Mouse (Mus musculus): ENCODE data around the gene Sntg2. TPM values are rescaled to one million over a fixed set of nuclear protein-coding genes. Genes with fewer than 3 reads are reported as not detected.

Sntg2 gene
- polyA plus RNA-seq, 1 experiment from 2014 or later: 1.5 TPM

GRCm38 (mm10) chr12:30240891-30241290 lies 132.3 kb downstream of the Sntg2 start:
- no peaks in the 10 kb centered on the region; the same call in 1 of the 2 replicates for H3K27me3 ChIP-seq
- no peaks in the 10 kb centered on the region for H3K4me1 ChIP-seq
- 77% methylated on average over 3 of the region's 3 CpGs for WGBS
- no peak overlapping the region for H3K9ac ChIP-seq
- no peak overlapping the region for H3K4me2 ChIP-seq
- no peak for ATAC-seq (ENCODE audit: insufficient number of reproducible peaks, insufficient read depth, low FRiP score, low TSS enrichment, low read depth)
- H3K9me3 ChIP-seq: no peaks in the 10 kb centered on the region
- H3K4me3 ChIP-seq: no peak overlapping the region
- H3K27ac ChIP-seq: no peak overlapping the region
- no peaks in the 10 kb centered on the region for H3K36me3 ChIP-seq

- H3K36me3 ChIP-seq: no peaks in the 10 kb centered on the region
- no peak overlapping the region for H3K4me2 ChIP-seq
- H3K27ac ChIP-seq: no peak overlapping the region
- no peaks in the 10 kb centered on the region for H3K9me3 ChIP-seq
- no peaks in the 10 kb centered on the region for H3K4me1 ChIP-seq
- ATAC-seq (ENCODE audit: insufficient number of reproducible peaks, insufficient read depth, low FRiP score, low TSS enrichment, low read depth): no peak
- no peak overlapping the region for H3K9ac ChIP-seq
- no peaks in the 10 kb centered on the region; the same call in 1 of the 2 replicates for H3K27me3 ChIP-seq
- WGBS: 56% methylated on average over 2 of the region's 2 CpGs
- no peak overlapping the region for H3K4me3 ChIP-seq
These were observed 138.2 kb downstream of the Sntg2 start for GRCm38 (mm10) chr12:30234940-30235339.

GRCm38 (mm10) chr12:30228004-30228403 lies 145.2 kb downstream of the Sntg2 start:
- no peak for ATAC-seq (ENCODE audit: insufficient number of reproducible peaks, insufficient read depth, low FRiP score, low TSS enrichment, low read depth)
- no peak overlapping the region for H3K9ac ChIP-seq
- H3K36me3 ChIP-seq: no peaks in the 10 kb centered on the region
- H3K27ac ChIP-seq: no peak overlapping the region
- no peaks in the 10 kb centered on the region; the same call in 1 of the 2 replicates for H3K27me3 ChIP-seq
- H3K4me3 ChIP-seq: no peak overlapping the region
- H3K9me3 ChIP-seq: no peaks in the 10 kb centered on the region
- H3K4me1 ChIP-seq: no peaks in the 10 kb centered on the region
- H3K4me2 ChIP-seq: no peak overlapping the region
- 94% methylated on average over 4 of the region's 4 CpGs for WGBS

GRCm38 (mm10) chr12:30226247-30226646 lies 146.9 kb downstream of the Sntg2 start:
- Histone ChIP-seq H3K4me3 (no peak overlapping the region), H3K9ac (no peak overlapping the region), H3K4me1 (no peaks in the 10 kb centered on the region), H3K27ac (no peak overlapping the region), H3K27me3 (no peaks in the 10 kb centered on the region; the same call in 1 of the 2 replicates), H3K36me3 (no peaks in the 10 kb centered on the region), H3K9me3 (no peaks in the 10 kb centered on the region), H3K4me2 (no peak overlapping the region)
- no peak for ATAC-seq (ENCODE audit: insufficient number of reproducible peaks, insufficient read depth, low FRiP score, low TSS enrichment, low read depth)
- 82% methylated on average over 5 of the region's 5 CpGs for WGBS

GRCm38 (mm10) chr12:30216762-30217441 lies 156.3 kb downstream of the Sntg2 start:
- Histone ChIP-seq H3K4me2 (no peak overlapping the region), H3K9ac (no peak overlapping the region), H3K9me3 (no peaks in the 10 kb centered on the region), H3K36me3 (no peaks in the 10 kb centered on the region), H3K27me3 (no peaks in the 10 kb centered on the region), H3K27ac (no peak overlapping the region), H3K4me3 (no peak overlapping the region), H3K4me1 (no peaks in the 10 kb centered on the region)
- 85% methylated on average over 6 of the region's 6 CpGs for WGBS
- no peak for ATAC-seq (ENCODE audit: insufficient number of reproducible peaks, insufficient read depth, low FRiP score, low TSS enrichment, low read depth)

GRCm38 (mm10) chr12:30214761-30215160 lies 158.4 kb downstream of the Sntg2 start:
- H3K4me1 ChIP-seq: no peaks in the 10 kb centered on the region
- WGBS: 77% methylated on average over 2 of the region's 2 CpGs
- H3K36me3 ChIP-seq: no peaks in the 10 kb centered on the region
- no peak overlapping the region for H3K4me2 ChIP-seq
- H3K4me3 ChIP-seq: no peak overlapping the region
- no peaks in the 10 kb centered on the region for H3K27me3 ChIP-seq
- no peak overlapping the region for H3K27ac ChIP-seq
- ATAC-seq (ENCODE audit: insufficient number of reproducible peaks, insufficient read depth, low FRiP score, low TSS enrichment, low read depth): no peak
- H3K9me3 ChIP-seq: no peaks in the 10 kb centered on the region
- H3K9ac ChIP-seq: no peak overlapping the region

- no peaks in the 10 kb centered on the region for H3K9me3 ChIP-seq
- H3K27me3 ChIP-seq: no peaks in the 10 kb centered on the region
- WGBS: 80% methylated on average over 2 of the region's 2 CpGs
- H3K36me3 ChIP-seq: no peaks in the 10 kb centered on the region
- H3K27ac ChIP-seq: no peak overlapping the region
- no peak overlapping the region for H3K9ac ChIP-seq
- H3K4me3 ChIP-seq: no peak overlapping the region
- no peak overlapping the region for H3K4me2 ChIP-seq
- H3K4me1 ChIP-seq: no peaks in the 10 kb centered on the region
- ATAC-seq (ENCODE audit: insufficient number of reproducible peaks, insufficient read depth, low FRiP score, low TSS enrichment, low read depth): no peak
These were observed 162.8 kb downstream of the Sntg2 start for GRCm38 (mm10) chr12:30210388-30210787.

- WGBS: 27% methylated on average over 2 of the region's 2 CpGs
- Histone ChIP-seq H3K27me3 (no peaks in the 10 kb centered on the region), H3K9ac (no peak overlapping the region), H3K4me2 (no peak overlapping the region), H3K4me3 (no peak overlapping the region), H3K27ac (no peak overlapping the region), H3K4me1 (no peaks in the 10 kb centered on the region), H3K36me3 (no peaks in the 10 kb centered on the region), H3K9me3 (no peaks in the 10 kb centered on the region)
- no peak for ATAC-seq (ENCODE audit: insufficient number of reproducible peaks, insufficient read depth, low FRiP score, low TSS enrichment, low read depth)
These were observed 164.6 kb downstream of the Sntg2 start for GRCm38 (mm10) chr12:30208527-30208926.

GRCm38 (mm10) chr12:30208087-30208486 lies 165.1 kb downstream of the Sntg2 start:
- WGBS: 63% methylated on average over 5 of the region's 5 CpGs
- no peak overlapping the region for H3K4me2 ChIP-seq
- no peaks in the 10 kb centered on the region for H3K27me3 ChIP-seq
- no peaks in the 10 kb centered on the region for H3K36me3 ChIP-seq
- no peaks in the 10 kb centered on the region for H3K4me1 ChIP-seq
- H3K27ac ChIP-seq: no peak overlapping the region
- no peak overlapping the region for H3K9ac ChIP-seq
- no peaks in the 10 kb centered on the region for H3K9me3 ChIP-seq
- ATAC-seq (ENCODE audit: insufficient number of reproducible peaks, insufficient read depth, low FRiP score, low TSS enrichment, low read depth): no peak
- no peak overlapping the region for H3K4me3 ChIP-seq

GRCm38 (mm10) chr12:30204457-30204856 lies 168.7 kb downstream of the Sntg2 start:
- Histone ChIP-seq H3K36me3 (no peaks in the 10 kb centered on the region), H3K4me3 (no peak overlapping the region), H3K4me2 (no peak overlapping the region), H3K9ac (no peak overlapping the region), H3K27ac (no peak overlapping the region), H3K9me3 (no peaks in the 10 kb centered on the region), H3K27me3 (no peaks in the 10 kb centered on the region), H3K4me1 (no peaks in the 10 kb centered on the region)
- WGBS: 81% methylated on average over 4 of the region's 4 CpGs
- ATAC-seq (ENCODE audit: insufficient number of reproducible peaks, insufficient read depth, low FRiP score, low TSS enrichment, low read depth): no peak

- WGBS: 77% methylated on average over 1 of the region's 1 CpGs
- Histone ChIP-seq H3K4me1 (no peaks in the 10 kb centered on the region), H3K9ac (no peak overlapping the region), H3K27ac (no peak overlapping the region), H3K27me3 (no peaks in the 10 kb centered on the region), H3K36me3 (no peaks in the 10 kb centered on the region), H3K9me3 (no peaks in the 10 kb centered on the region), H3K4me2 (no peak overlapping the region), H3K4me3 (no peak overlapping the region)
- no peak for ATAC-seq (ENCODE audit: insufficient number of reproducible peaks, insufficient read depth, low FRiP score, low TSS enrichment, low read depth)
These were observed 170.4 kb downstream of the Sntg2 start for GRCm38 (mm10) chr12:30202763-30203162.

GRCm38 (mm10) chr12:30201031-30201430 lies 172.1 kb downstream of the Sntg2 start:
- Histone ChIP-seq H3K4me1 (no peaks in the 10 kb centered on the region), H3K9ac (no peak overlapping the region), H3K9me3 (no peaks in the 10 kb centered on the region), H3K4me3 (no peak overlapping the region), H3K4me2 (no peak overlapping the region), H3K27me3 (no peaks in the 10 kb centered on the region), H3K36me3 (no peaks in the 10 kb centered on the region), H3K27ac (no peak overlapping the region)
- WGBS: 85% methylated on average over 5 of the region's 5 CpGs
- no peak for ATAC-seq (ENCODE audit: insufficient number of reproducible peaks, insufficient read depth, low FRiP score, low TSS enrichment, low read depth)
